Mouse (Mus musculus) hindbrain, postnatal 0 days (tissue): Measurements from ENCODE around the gene Lysmd1. TPM values are rescaled to one million over a fixed set of nuclear protein-coding genes. Genes with fewer than 3 reads are reported as not detected.

ENCODE experiments used
- ATAC-seq: fragments of 200-750 bp; cut with Nextera tagmentation; 2 replicates; pipeline ENCODE4 v1.8.0; 2017; ENCODE audit warnings: mild to moderate bottlenecking, moderate TSS enrichment, moderate library complexity
- DNase-seq: peaks from one replicate; pipeline ENCODE4 v3.0.0-alpha.2; 2015; ENCODE audit warnings: low spot score
- H3K27ac ChIP-seq: fragments of 300-500 bp; sonication (generic); 2 replicates; pipeline ENCODE4 v1.5.1; 2014; ENCODE audit warnings: mild to moderate bottlenecking
- H3K27me3 ChIP-seq: fragments of 300-500 bp; sonication (generic); 2 replicates; pipeline ENCODE4 v1.6.1; 2014; ENCODE audit warnings: low read length, mixed read lengths; ENCODE audit not compliant: insufficient read depth
- H3K36me3 ChIP-seq: fragments of 300-500 bp; sonication (generic); 2 replicates; pipeline ENCODE4 v1.6.1; 2014; ENCODE audit warnings: low read length, mixed read lengths; ENCODE audit not compliant: insufficient read depth
- H3K4me1 ChIP-seq: fragments of 300-500 bp; sonication (generic); 2 replicates; pipeline ENCODE4 v1.6.1; 2014; ENCODE audit warnings: antibody characterized with exemption, low read length, mixed read lengths; ENCODE audit not compliant: insufficient read depth
- H3K4me2 ChIP-seq: fragments of 300-500 bp; sonication (generic); 2 replicates; pipeline ENCODE4 v1.6.1; 2014; ENCODE audit warnings: low read depth, mild to moderate bottlenecking, low read length, moderate library complexity, mixed read lengths
- H3K4me3 ChIP-seq: fragments of 300-500 bp; sonication (generic); 2 replicates; pipeline ENCODE4 v1.5.1; 2014; ENCODE audit warnings: low read length
- H3K9ac ChIP-seq: fragments of 300-500 bp; sonication (generic); replicated peaks from 2 replicates; pipeline ENCODE4 v1.6.1; 2014; ENCODE audit warnings: mild to moderate bottlenecking, low read length, moderate library complexity, mixed read lengths
- H3K9me3 ChIP-seq: fragments of 300-500 bp; sonication (generic); 2 replicates; pipeline ENCODE4 v1.6.1; 2016; ENCODE audit warnings: low read length, mixed read lengths
- CTCF ChIP-seq: IDR thresholded peaks from 2 replicates; pipeline ENCODE4 v1.5.1; 2016; ENCODE audit warnings: antibody characterized with exemption, control low read depth, low read depth
- WGBS: fragments of 180-500 bp; shearing (Covaris S2); extraction: QIAGEN DNeasy Blood & Tissue Kit; methylation state at CpG from one replicate; pipeline ENCODE4 v1.1.7; 2014; 5-methylcytosine and 5-hydroxymethylcytosine counted together
- polyA plus RNA-seq: library from polyadenylated mRNA; unstranded; fragments of >200 nt; fragmentation: Nextera tagmentation; extraction: Ambion mirVana; gene quantifications from 2 replicates; pipeline ENCODE4 v1.2.1, GENCODE M21; 2015
- total RNA-seq: library from RNA; depleted of rRNA; stranded (reverse); fragments of >200 nt; gene quantifications from 2 replicates; pipeline ENCODE4 v1.2.3, GENCODE M21; 2014

Lysmd1 gene
- total and polyA plus RNA-seq, 2 experiments from 2014 or later: 33.4 to 42.4 TPM

- Histone ChIP-seq H3K36me3 (peaks cover 6% of the 10 kb centered on the region; the same call in 1 of the 2 replicates), H3K4me2 (no peak overlapping the region), H3K4me3 (no peak overlapping the region), H3K27ac (no peak overlapping the region), H3K27me3 (no peaks in the 10 kb centered on the region), H3K4me1 (no peaks in the 10 kb centered on the region), H3K9ac (no peak overlapping the region), H3K9me3 (no peaks in the 10 kb centered on the region)
- no peak for ATAC-seq
- no peak for DNase-seq
- no peak for TF ChIP-seq CTCF
- WGBS: 94% methylated on average over 3 of the region's 3 CpGs
Measured at GRCm38 (mm10) chr3:95136336-95136735, 2.4 kb downstream of the Lysmd1 start.

- no peak for TF ChIP-seq CTCF
- Histone ChIP-seq H3K9ac (no peak overlapping the region), H3K4me1 (no peaks in the 10 kb centered on the region), H3K9me3 (no peaks in the 10 kb centered on the region), H3K4me2 (no peak overlapping the region), H3K36me3 (peaks cover 6% of the 10 kb centered on the region; the same call in 1 of the 2 replicates), H3K4me3 (no peak overlapping the region), H3K27me3 (no peaks in the 10 kb centered on the region), H3K27ac (no peak overlapping the region)
- ATAC-seq (no peak), DNase-seq (no peak)
- WGBS: 79% methylated on average over 25 of the region's 25 CpGs
Measured at GRCm38 (mm10) chr3:95139586-95140288, 5.8 kb downstream of the Lysmd1 start.

DNA sequence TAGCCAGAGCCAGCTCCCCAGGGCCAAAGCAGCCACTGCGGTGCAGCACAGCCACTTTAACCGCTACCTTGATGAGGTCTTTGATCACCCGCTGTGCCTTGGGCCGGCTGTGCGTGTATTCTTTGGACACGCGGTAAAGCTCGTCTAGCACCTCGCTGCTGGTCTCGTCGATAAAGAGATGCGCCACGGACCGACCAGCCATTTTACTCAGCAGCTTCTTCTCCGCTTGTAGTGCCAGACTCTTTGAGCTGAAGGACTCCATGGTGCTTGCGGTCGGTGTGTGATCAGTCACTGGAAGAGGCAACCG lies 6.4 kb downstream of the Lysmd1 start:
- no peak for TF ChIP-seq CTCF
- Histone ChIP-seq H3K27ac (no peak overlapping the region), H3K4me1 (no peaks in the 10 kb centered on the region), H3K4me3 (no peak overlapping the region), H3K9me3 (no peaks in the 10 kb centered on the region), H3K9ac (no peak overlapping the region), H3K27me3 (no peaks in the 10 kb centered on the region), H3K36me3 (peaks cover 6% of the 10 kb centered on the region; the same call in 1 of the 2 replicates), H3K4me2 (no peak overlapping the region)
- 57% methylated on average over 18 of the region's 18 CpGs for WGBS
- ATAC-seq (no peak), DNase-seq (no peak)

GRCm38 (mm10) chr3:95140795-95141194 lies 6.9 kb downstream of the Lysmd1 start:
- Histone ChIP-seq H3K4me3 (no peak overlapping the region), H3K9ac (no peak overlapping the region), H3K27ac (no peak overlapping the region), H3K4me2 (no peak overlapping the region), H3K4me1 (no peaks in the 10 kb centered on the region), H3K9me3 (no peaks in the 10 kb centered on the region), H3K36me3 (peaks cover 6% of the 10 kb centered on the region; the same call in 1 of the 2 replicates), H3K27me3 (no peaks in the 10 kb centered on the region)
- no peak for TF ChIP-seq CTCF
- 94% methylated on average over 6 of the region's 6 CpGs for WGBS
- ATAC-seq (no peak), DNase-seq (no peak)

- ATAC-seq (no peak), DNase-seq (no peak)
- Histone ChIP-seq H3K4me1 (no peaks in the 10 kb centered on the region), H3K27me3 (no peaks in the 10 kb centered on the region), H3K9ac (no peak overlapping the region), H3K27ac (no peak overlapping the region), H3K4me2 (no peak overlapping the region), H3K9me3 (no peaks in the 10 kb centered on the region), H3K36me3 (peaks cover 6% of the 10 kb centered on the region; the same call in 1 of the 2 replicates), H3K4me3 (no peak overlapping the region)
- 93% methylated on average over 9 of the region's 9 CpGs for WGBS
- TF ChIP-seq CTCF: no peak
Measured at GRCm38 (mm10) chr3:95141474-95141873, 7.6 kb downstream of the Lysmd1 start.

GRCm38 (mm10) chr3:95141952-95142616 lies 8.2 kb downstream of the Lysmd1 start, which contains the start of gene Tnfaip8l2:
Tnfaip8l2 (minus strand) TSS chr3:95142360.
- Histone ChIP-seq H3K4me1 (no peaks in the 10 kb centered on the region), H3K4me3 (no peak within 1 kb of the TSS), H3K9me3 (no peaks in the 10 kb centered on the region), H3K36me3 (peaks cover 6% of the 10 kb centered on the region; the same call in 1 of the 2 replicates), H3K27me3 (no peaks in the 10 kb centered on the region), H3K4me2 (no peak within 1 kb of the TSS), H3K27ac (no peak within 1 kb of the TSS), H3K9ac (no peak within 1 kb of the TSS)
- WGBS: 82% methylated on average over 10 of the region's 10 CpGs
- no peak for ATAC-seq
- TF ChIP-seq CTCF: no peak
- DNase-seq: no peak

DNA sequence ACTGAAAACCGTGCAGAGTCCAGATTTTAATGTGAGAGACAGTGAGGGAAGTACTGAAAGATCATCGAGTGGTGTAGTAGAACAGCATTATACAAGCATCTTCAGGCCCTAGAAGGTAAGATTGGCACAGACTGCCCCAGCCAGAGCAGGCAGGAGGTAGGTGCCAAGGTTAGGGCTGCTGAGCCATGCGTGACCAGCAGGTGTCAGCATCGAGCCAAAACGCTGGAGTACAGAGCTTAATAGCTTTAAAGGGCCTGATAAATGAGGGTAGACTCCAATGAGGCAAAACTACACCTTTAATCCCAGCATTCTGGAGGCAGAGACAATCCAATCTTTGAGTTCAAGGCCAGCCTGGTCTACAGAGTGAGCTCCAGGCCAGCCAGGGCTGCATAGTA lies 8.7 kb downstream of the Lysmd1 start:
- TF ChIP-seq CTCF: peak; percentile 93
- no peaks in the 10 kb centered on the region for H3K27me3 ChIP-seq
- 14% methylated on average over 5 of the region's 5 CpGs for WGBS
- DNase-seq (peak; percentile 85), ATAC-seq (peak; percentile 77)
- H3K27ac ChIP-seq: no peak overlapping the region
- H3K4me1 ChIP-seq: no peaks in the 10 kb centered on the region
- no peak overlapping the region for H3K4me3 ChIP-seq
- no peak overlapping the region for H3K4me2 ChIP-seq
- H3K9ac ChIP-seq: no peak overlapping the region
- H3K36me3 ChIP-seq: peaks cover 6% of the 10 kb centered on the region; the same call in 1 of the 2 replicates
- H3K9me3 ChIP-seq: no peaks in the 10 kb centered on the region
